Comparison of ENCODE assay signal across 8 mouse cellular contexts in genomic region chr1:156752990-156753389, GRCm38 (mm10). TPM values are rescaled to one million over a fixed set of nuclear protein-coding genes. Genes with fewer than 3 reads are reported as not detected.
DNase-seq lines count a peak whose midpoint lies in the region; ATAC-seq and TF ChIP-seq lines count a peak whose summit lies in the region.

No protein-coding gene starts in this region.

- H3K36me3 ChIP-seq in thymus, adult 2 months (ENCODE audit: control insufficient read depth, insufficient read depth, low read length), result no peaks in the 10 kb centered on the region
- H3K36me3 ChIP-seq in neural tube, embryonic 11.5 days (ENCODE audit: control insufficient read depth, insufficient read depth, low read length), result no peaks in the 10 kb centered on the region
- H3K36me3 ChIP-seq in forebrain, embryonic 10.5 days (replicated peaks), result no peaks in the 10 kb centered on the region

- no peak for TF ChIP-seq POLR2A in thymus, adult 2 months (IDR thresholded peaks at IDR 0.05; ENCODE audit: control insufficient read depth, extremely low read depth, insufficient read depth, low read length, poor library complexity)
- TF ChIP-seq POLR2A in brain, embryonic 14.5 days (IDR thresholded peaks at IDR 0.05; ENCODE audit: borderline replicate concordance, extremely low read depth, insufficient read depth, insufficient read length, poor library complexity, severe bottlenecking), result no peak
- no peak for TF ChIP-seq POLR2A in lung, adult 2 months (IDR thresholded peaks at IDR 0.05; ENCODE audit: borderline replicate concordance, extremely low read depth, low read depth, low read length)

- no peak overlapping the region for H3K4me3 ChIP-seq in thymus, adult 2 months (ENCODE audit: control insufficient read depth, insufficient read depth, low read length)
- H3K4me3 ChIP-seq in neural tube, embryonic 11.5 days (ENCODE audit: low read depth, low read length), result no peak overlapping the region
- H3K4me3 ChIP-seq in lung, adult 2 months (replicated peaks; ENCODE audit: extremely low read depth, low read depth, low read length), result no peak overlapping the region
- no peak overlapping the region; the same call in 1 of the 2 replicates for H3K4me3 ChIP-seq in forebrain, embryonic 10.5 days

- 0 out of 2 replicates have a peak overlapping the region, but pooled peaks have one; percentile 36 for H3K4me2 ChIP-seq in neural tube, embryonic 11.5 days (ENCODE audit: low read depth)

- H3K9me3 ChIP-seq in neural tube, embryonic 11.5 days (ENCODE audit: control insufficient read depth, low read length), result no peaks in the 10 kb centered on the region
- H3K9me3 ChIP-seq in forebrain, embryonic 10.5 days, result no peaks in the 10 kb centered on the region

- no peak for ATAC-seq in neural tube, embryonic 11.5 days (ENCODE audit: insufficient read depth, low FRiP score, low TSS enrichment)

- H3K27me3 ChIP-seq in thymus, adult 2 months (ENCODE audit: control insufficient read depth, insufficient read depth, low read length), result no peaks in the 10 kb centered on the region
- H3K27me3 ChIP-seq in neural tube, embryonic 11.5 days (ENCODE audit: control insufficient read depth, insufficient read depth, low read length), result no peaks in the 10 kb centered on the region
- H3K27me3 ChIP-seq in forebrain, embryonic 10.5 days (ENCODE audit: poor library complexity, severe bottlenecking), result peaks cover 15% of the 10 kb centered on the region

- no peak overlapping the region for H3K27ac ChIP-seq in thymus, adult 2 months (ENCODE audit: control insufficient read depth, insufficient read depth, low read length)
- H3K27ac ChIP-seq in neural tube, embryonic 11.5 days (ENCODE audit: low read depth, low read length), result peak overlapping the region; percentile 92
- no peak overlapping the region for H3K27ac ChIP-seq in forebrain, embryonic 10.5 days

- no peak for TF ChIP-seq CTCF in thymus, adult 2 months (IDR thresholded peaks at IDR 0.05; ENCODE audit: borderline replicate concordance, control insufficient read depth, extremely low read depth, insufficient read depth, low read length, poor library complexity)
- no peak for TF ChIP-seq CTCF in brain, embryonic 14.5 days (IDR thresholded peaks at IDR 0.05; ENCODE audit: borderline replicate concordance, extremely low read depth, insufficient read depth, insufficient read length)
- no peak for TF ChIP-seq CTCF in lung, adult 2 months (IDR thresholded peaks at IDR 0.05; ENCODE audit: insufficient read depth, low read length)

- DNase-seq in thymus, postnatal 0 days (ENCODE audit: low spot score), result peak; percentile 66
- no peak for DNase-seq in thymus, adult 2 months
- DNase-seq in brain, embryonic 14.5 days (ENCODE audit: low read depth), result peak; percentile 27
- peak; percentile 84 for DNase-seq in induced T-regulatory cell, adult 2 months (ENCODE audit: low read depth)
- no peak for DNase-seq in neural tube, embryonic 11.5 days (ENCODE audit: low spot score)
- no peak for DNase-seq in right cerebral cortex, adult 2 months (ENCODE audit: low spot score in 2 of 2)
- DNase-seq in lung, adult 2 months, result no peak
- no peak for DNase-seq in forebrain, embryonic 10.5 days (ENCODE audit: extremely low spot score, low spot score)

- peaks cover 3% of the 10 kb centered on the region for H3K4me1 ChIP-seq in thymus, adult 2 months (replicated peaks; ENCODE audit: control insufficient read depth, insufficient read depth, low read length)
- peaks cover 34% of the 10 kb centered on the region for H3K4me1 ChIP-seq in neural tube, embryonic 11.5 days (ENCODE audit: control insufficient read depth, insufficient read depth, low read length)
- H3K4me1 ChIP-seq in lung, adult 2 months (ENCODE audit: control insufficient read depth, insufficient read depth, low read length), result peaks cover 4% of the 10 kb centered on the region
- H3K4me1 ChIP-seq in forebrain, embryonic 10.5 days, result peaks cover 54% of the 10 kb centered on the region

- peak overlapping the region; percentile 50 for H3K9ac ChIP-seq in neural tube, embryonic 11.5 days (ENCODE audit: low read length)

- 48% methylated on average over 7 of the region's 7 CpGs for WGBS in thymus, adult 2 months
- 56% methylated on average over 7 of the region's 7 CpGs for WGBS in neural tube, embryonic 11.5 days
- WGBS in lung, adult 2 months, result 85% methylated on average over 7 of the region's 7 CpGs
- WGBS in forebrain, embryonic 10.5 days, result 89% methylated on average over 7 of the region's 7 CpGs

RNA-seq across cellular contexts. Expression of gene Fam20b, which starts 34.1 kb away (rescaled TPM):
- 11.8 and 12.3 TPM in 2 replicates for polyA plus RNA-seq in thymus, postnatal 0 days (2015; fragmentation: Nextera tagmentation; extraction: Ambion mirVana)
- polyA plus RNA-seq in thymus, adult 2 months (2012; rRNA removed), result 17.7 and 18.2 TPM in 2 replicates
- polyA plus RNA-seq in brain, embryonic 14.5 days (2012; rRNA removed), result 31.1 and 44.4 TPM in 2 replicates
- polyA plus RNA-seq in neural tube, embryonic 11.5 days (2014; fragmentation: Nextera tagmentation; extraction: Ambion mirVana), result 25.7 and 29.7 TPM in 2 replicates
- polyA plus RNA-seq in lung, adult 2 months (2012; rRNA removed), result 16.3 and 25.9 TPM in 2 replicates
- 16.4 and 17.5 TPM in 2 replicates for polyA plus RNA-seq in forebrain, embryonic 10.5 days (2016; fragmentation: Nextera tagmentation; extraction: Ambion mirVana)

Comparison
In these comparisons a context has a peak if more than half of its experiments do, and no peak if none do; other contexts are left out.
1. DNase-seq: peak in thymus, postnatal 0 days (single experiment), brain, embryonic 14.5 days (single experiment) and induced T-regulatory cell, adult 2 months (single experiment); none in thymus, adult 2 months (single experiment), neural tube, embryonic 11.5 days (single experiment), right cerebral cortex, adult 2 months (0 of 2), lung, adult 2 months (single experiment) and forebrain, embryonic 10.5 days (single experiment).